Mouse (Mus musculus) MEL (cell line): ENCODE data around the gene Gm20441. TPM values are rescaled to one million over a fixed set of nuclear protein-coding genes. Genes with fewer than 3 reads are reported as not detected.

Experiments used
- DNase-seq: peaks from one replicate; pipeline ENCODE4 v3.0.0; 2011; ENCODE audit warnings: low read depth, low spot score
- H3K27ac ChIP-seq: 2 replicates; pipeline ENCODE4 v1.5.1; 2012; ENCODE audit warnings: low read depth, mild to moderate bottlenecking, control low read depth, low read length, moderate library complexity; ENCODE audit not compliant: control insufficient read depth
- H3K27me3 ChIP-seq, 2 experiments: fragments of 150-350 bp in 1 of 2; sonication (generic) in 1 of 2; 2 replicates each; pipeline ENCODE4 v1.6.1; 2012; ENCODE audit warnings: low read length in 2 of 2, mild to moderate bottlenecking in 2 of 2, improper control_type of control experiment in 1 of 2, moderate library complexity in 1 of 2; ENCODE audit not compliant: insufficient read depth in 2 of 2, control insufficient read depth in 1 of 2
- H3K36me3 ChIP-seq, 2 experiments: 2 replicates each; pipeline ENCODE4 v1.6.1; 2012 to 2014; ENCODE audit warnings: low read length in 2 of 2, improper control_type of control experiment in 1 of 2, inconsistent platforms in 1 of 2, mild to moderate bottlenecking in 1 of 2; ENCODE audit not compliant: insufficient read depth in 2 of 2, control insufficient read depth in 1 of 2
- H3K4me1 ChIP-seq, 2 experiments: fragments of 150-350 bp in 1 of 2; sonication (generic) in 1 of 2; 2 replicates each; pipeline ENCODE4 v1.6.1; 2012; ENCODE audit warnings: low read length in 2 of 2, improper control_type of control experiment in 1 of 2, mild to moderate bottlenecking in 1 of 2; ENCODE audit not compliant: insufficient read depth in 2 of 2, control insufficient read depth in 1 of 2
- H3K4me3 ChIP-seq, 2 experiments: fragments of 150-350 bp in 1 of 2; sonication (generic) in 1 of 2; 2 replicates each; pipeline ENCODE4 v1.5.1; 2012; ENCODE audit warnings: low read depth in 2 of 2, low read length in 2 of 2, mild to moderate bottlenecking in 2 of 2, moderate library complexity in 2 of 2, control low read depth in 1 of 2, improper control_type of control experiment in 1 of 2; ENCODE audit not compliant: control insufficient read depth in 1 of 2, insufficient read depth in 1 of 2
- H3K79me2 ChIP-seq: 2 replicates; pipeline ENCODE4 v1.6.1; 2012; ENCODE audit warnings: mild to moderate bottlenecking, low read length, moderate library complexity; ENCODE audit not compliant: control insufficient read depth, poor library complexity, insufficient read depth
- H3K9ac ChIP-seq: 2 replicates; pipeline ENCODE4 v1.6.1; 2012; ENCODE audit warnings: low read depth, mild to moderate bottlenecking, control low read depth, low read length, moderate library complexity; ENCODE audit not compliant: control insufficient read depth, poor library complexity, severe bottlenecking
- H3K9me3 ChIP-seq: fragments of 150-350 bp; sonication (generic); replicated peaks from 2 replicates; pipeline ENCODE4 v1.6.1; 2012; ENCODE audit warnings: mild to moderate bottlenecking, low read length, improper control_type of control experiment, moderate library complexity; ENCODE audit not compliant: insufficient read depth
- CHD2 ChIP-seq: IDR thresholded peaks from 2 replicates; pipeline ENCODE4 v1.6.1; 2011; ENCODE audit warnings: low read length, improper control_type of control experiment
- CTCF ChIP-seq, 3 experiments: IDR thresholded peaks in 2 of 3; conservative IDR thresholded peaks in 1 of 3; 2 replicates each; pipeline ENCODE4 v1.5.1; 2011 to 2012; ENCODE audit warnings: low read length in 3 of 3, low read depth in 2 of 3, mild to moderate bottlenecking in 2 of 3, improper control_type of control experiment in 1 of 3, inconsistent platforms in 1 of 3, mixed read lengths in 1 of 3, moderate library complexity in 1 of 3; ENCODE audit not compliant: control insufficient read depth in 1 of 3, insufficient read depth in 1 of 3, poor library complexity in 1 of 3, severe bottlenecking in 1 of 3
- E2F4 ChIP-seq: IDR thresholded peaks from 2 replicates; pipeline ENCODE4 v1.6.1; 2011; ENCODE audit warnings: low read depth, low read length, improper control_type of control experiment, borderline replicate concordance
- ETS1 ChIP-seq: IDR thresholded peaks from 2 replicates; pipeline ENCODE4 v1.6.1; 2012; ENCODE audit warnings: low read depth, mild to moderate bottlenecking, inconsistent platforms, low read length, improper control_type of control experiment, moderate library complexity
- GABPA ChIP-seq: IDR thresholded peaks from 2 replicates; pipeline ENCODE4 v1.6.1; 2012; ENCODE audit warnings: low read depth, mild to moderate bottlenecking, inconsistent platforms, low read length, improper control_type of control experiment, moderate library complexity
- HCFC1 ChIP-seq: IDR thresholded peaks from 2 replicates; pipeline ENCODE4 v1.6.1; 2012; ENCODE audit warnings: low read depth, mild to moderate bottlenecking, inconsistent platforms, low read length, improper control_type of control experiment, moderate library complexity
- MAFK ChIP-seq: IDR thresholded peaks from 2 replicates; pipeline ENCODE4 v1.6.1; 2011; ENCODE audit warnings: low read depth, mild to moderate bottlenecking, low read length, improper control_type of control experiment, borderline replicate concordance
- MXI1 ChIP-seq: IDR thresholded peaks from 2 replicates; pipeline ENCODE4 v1.6.1; 2011; ENCODE audit warnings: mild to moderate bottlenecking, low read depth, low read length, improper control_type of control experiment
- NRF1 ChIP-seq: IDR thresholded peaks from 2 replicates; pipeline ENCODE4 v1.6.1; 2014; ENCODE audit warnings: low read depth, mild to moderate bottlenecking, inconsistent platforms, low read length, improper control_type of control experiment, moderate library complexity; ENCODE audit not compliant: poor library complexity, insufficient read depth, severe bottlenecking
- RAD21 ChIP-seq: IDR thresholded peaks from 2 replicates; pipeline ENCODE4 v1.6.1; 2011; ENCODE audit warnings: mild to moderate bottlenecking, low read depth, low read length, improper control_type of control experiment
- SMC3 ChIP-seq: IDR thresholded peaks from 2 replicates; pipeline ENCODE4 v1.6.1; 2011; ENCODE audit warnings: low read depth, low read length, improper control_type of control experiment
- TCF12 ChIP-seq: IDR thresholded peaks from 2 replicates; pipeline ENCODE4 v1.6.1; 2014; ENCODE audit warnings: low read depth, mild to moderate bottlenecking, inconsistent platforms, low read length, improper control_type of control experiment, moderate library complexity
- USF2 ChIP-seq, 2 experiments: IDR thresholded peaks; 2 replicates each; pipeline ENCODE4 v1.6.1; 2011 to 2012; ENCODE audit warnings: improper control_type of control experiment in 2 of 2, low read length in 2 of 2, borderline replicate concordance in 1 of 2, inconsistent platforms in 1 of 2, low read depth in 1 of 2, mild to moderate bottlenecking in 1 of 2; ENCODE audit not compliant: insufficient read depth in 1 of 2
- ZKSCAN1 ChIP-seq: IDR thresholded peaks from 2 replicates; pipeline ENCODE4 v1.6.1; 2012; ENCODE audit warnings: low read depth, mild to moderate bottlenecking, inconsistent platforms, low read length, improper control_type of control experiment, moderate library complexity
- ZMIZ1 ChIP-seq: IDR thresholded peaks from 2 replicates; pipeline ENCODE4 v1.6.1; 2012; ENCODE audit warnings: low read depth, mild to moderate bottlenecking, inconsistent platforms, low read length, improper control_type of control experiment, moderate library complexity
- polyA plus RNA-seq, 2 experiments: library from polyadenylated mRNA; stranded (reverse) in 1 of 2; unstranded in 1 of 2; fragments of >175 nt in 1 of 2; fragments of >200 nt in 1 of 2; gene quantifications; 2 replicates each; pipeline versions ENCODE4 v1.2.1 to v1.2.4; 2012; ENCODE audit warnings: low replicate concordance in 2 of 2, low read depth in 1 of 2; ENCODE audit not compliant: insufficient read length in 2 of 2, insufficient read depth in 1 of 2, missing spikeins in 1 of 2
- total RNA-seq: library from RNA; depleted of rRNA; stranded (reverse); fragments of 300-350 nt; gene quantifications from 2 replicates; pipeline ENCODE4 v1.2.3, GENCODE M21; 2012

The Gm20441 gene
- total and polyA plus RNA-seq, 3 experiments: not detected

GRCm38 (mm10) chr10:75790773-75791172 is 10.0 kb upstream of the Gm20441 start:
- H3K4me1 ChIP-seq: peaks cover 0 to 4% of the 10 kb centered on the region in 2 experiments; a peak in 1 of 4 replicates
- H3K36me3 ChIP-seq: no peaks in the 10 kb centered on the region
- no peak overlapping the region for H3K4me3 ChIP-seq
- H3K9me3 ChIP-seq: no peaks in the 10 kb centered on the region
- H3K27me3 ChIP-seq: peaks cover 3% of the 10 kb centered on the region in 2 experiments; a peak in 3 of 4 replicates
- no peaks in the 10 kb centered on the region for H3K79me2 ChIP-seq
- TF ChIP-seq SMC3 (0 out of 2 replicates have a peak, but pooled peaks have one; percentile 10), MXI1 (no peak), HCFC1 (no peak), MAFK (no peak), USF2 (IDR thresholded peaks at IDR 0.05; ENCODE audit: borderline replicate concordance in 1 of 2, insufficient read depth in 1 of 2, low read depth in 1 of 2, low read length in 2 of 2) (no peak), TCF12 (no peak), ZKSCAN1 (no peak), CTCF (IDR thresholded peaks at IDR 0.05 in 2 of 3, conservative IDR thresholded peaks at IDR 0.05 in 1 of 3; ENCODE audit: control insufficient read depth in 1 of 3, insufficient read depth in 1 of 3, low read depth in 2 of 3, low read length in 3 of 3, poor library complexity in 1 of 3, severe bottlenecking in 1 of 3) (peak in 1 of 3 experiments; percentile 17; a peak in 1 of 6 replicates), ZMIZ1 (no peak), GABPA (no peak), NRF1 (no peak), ETS1 (no peak), RAD21 (no peak; the same call in 1 of the 2 replicates), E2F4 (no peak), CHD2 (no peak)
- TF ChIP-seq, all 39 proteins: peak for 2
- Histone ChIP-seq H3K27ac (no peak overlapping the region), H3K9ac (no peak overlapping the region)
- DNase-seq: peak; percentile 14

GRCm38 (mm10) chr10:75789841-75790240 is 9.1 kb upstream of the Gm20441 start:
- Histone ChIP-seq H3K4me3 (no peak overlapping the region), H3K9ac (no peak overlapping the region), H3K79me2 (no peaks in the 10 kb centered on the region), H3K36me3 (no peaks in the 10 kb centered on the region), H3K27me3 (peaks cover 3% of the 10 kb centered on the region in 2 experiments; a peak in 3 of 4 replicates), H3K9me3 (no peaks in the 10 kb centered on the region), H3K27ac (no peak overlapping the region), H3K4me1 (peaks cover 0 to 4% of the 10 kb centered on the region in 2 experiments; a peak in 1 of 4 replicates)
- DNase-seq: no peak
- TF ChIP-seq MAFK (no peak), RAD21 (no peak)
